Mouse (Mus musculus) subcutaneous adipose tissue, adult 2 months (tissue): ENCODE data around the gene Trem1. TPM values are rescaled to one million over a fixed set of nuclear protein-coding genes. Genes with fewer than 3 reads are reported as not detected.

Experiments
- polyA plus RNA-seq: library from polyadenylated mRNA; depleted of rRNA; stranded (reverse); fragments of >200 nt; gene quantifications from 2 replicates; pipeline ENCODE4 v1.2.3, GENCODE M21; 2012; ENCODE audit warnings: low replicate concordance; rRNA removed

Gene Trem1
- 0.09 TPM in 2 replicates for polyA plus RNA-seq

DNA sequence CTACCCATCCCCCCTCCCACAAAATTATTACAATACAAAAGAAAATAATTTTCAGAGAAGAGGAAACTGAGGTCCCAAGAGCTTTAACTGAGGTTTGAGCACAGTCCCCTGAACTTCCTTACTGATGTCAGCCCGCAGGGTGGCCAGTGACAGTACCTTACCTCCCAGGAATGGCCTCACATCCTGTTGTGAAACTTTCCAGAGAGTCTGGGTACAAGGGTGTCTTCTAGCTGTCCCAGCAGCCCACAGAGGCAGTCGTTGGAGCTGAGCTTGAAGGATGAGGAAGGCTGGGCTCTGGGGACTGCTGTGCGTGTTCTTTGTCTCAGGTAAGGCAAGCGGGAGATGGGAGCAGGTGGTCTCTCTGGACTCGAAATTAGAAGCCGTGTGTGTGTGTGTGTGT is at the start of gene Trem1:
Gene Trem1, plus strand, starts transcription at position 251 of the 400 bp plus-strand sequence.

GRCm38 (mm10) chr17:48247221-48247928 is 14.8 kb downstream of the Trem1 start, which contains the start of gene Trem3:
Gene Trem3 (plus strand): TSS chr17:48247777.

DNA sequence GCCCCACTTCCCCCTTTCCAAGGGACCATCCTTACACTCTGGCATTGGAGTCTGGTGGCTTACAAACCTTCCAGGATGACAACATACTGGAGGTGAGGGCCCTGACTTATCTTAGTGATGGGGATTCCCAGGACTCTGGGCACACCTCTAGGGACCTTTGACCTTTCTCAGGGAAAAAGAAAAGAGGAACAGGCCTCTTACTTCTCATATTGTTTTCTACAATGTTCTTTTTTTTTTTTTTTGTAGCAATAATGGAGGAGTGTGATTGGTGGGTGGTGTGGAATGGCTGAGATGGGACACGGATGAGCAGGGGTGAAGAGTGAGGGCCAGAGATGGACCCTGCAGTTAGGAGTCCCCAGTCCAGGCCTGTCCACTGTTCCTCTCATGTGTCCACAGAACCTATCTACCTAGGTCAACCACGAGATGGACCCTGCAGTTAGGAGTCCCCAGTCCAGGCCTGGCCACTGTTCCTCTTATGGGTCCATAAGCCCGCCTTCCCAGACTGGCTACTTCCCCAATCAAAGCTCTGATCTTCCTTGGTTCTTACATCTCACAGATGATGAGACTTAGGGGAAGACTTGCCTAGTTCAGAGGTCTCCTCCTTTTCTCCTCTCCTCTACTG is 31.3 kb downstream of the Trem1 start, which contains the start of gene Treml4:
Gene Treml4, plus strand, starts transcription at position 555 of the 622 bp plus-strand sequence.

Other genes with a start within 250 kb of the Trem1 start
- not detected in 2 replicates for gene 1700122O11Rik, start 194.5 kb upstream of the Trem1 start, polyA plus RNA-seq
- not detected in 2 replicates for gene 1700067P10Rik, start 143.4 kb upstream of the Trem1 start, polyA plus RNA-seq
- 0.11 and 0.50 TPM in 2 replicates for gene 9830107B12Rik, start 86.5 kb upstream of the Trem1 start, polyA plus RNA-seq
- 0.75 and 1.6 TPM in 2 replicates for gene A530064D06Rik, start 65.5 kb upstream of the Trem1 start, polyA plus RNA-seq
- 0.16 and 0.21 TPM in 2 replicates for gene Trem3, start 15.0 kb downstream of the Trem1 start, polyA plus RNA-seq
- gene Treml4, start 31.5 kb downstream of the Trem1 start, polyA plus RNA-seq, result 0.95 and 1.7 TPM in 2 replicates
- gene Treml2, start 66.7 kb downstream of the Trem1 start, polyA plus RNA-seq, result 0.53 and 2.3 TPM in 2 replicates
- 0.70 and 2.8 TPM in 2 replicates for gene B430306N03Rik, start 83.4 kb downstream of the Trem1 start, polyA plus RNA-seq
- 35.0 and 94.7 TPM in 2 replicates for gene Trem2, start 113.6 kb downstream of the Trem1 start, polyA plus RNA-seq
- gene Treml1, start 127.1 kb downstream of the Trem1 start, polyA plus RNA-seq, result 0.19 and 3.2 TPM in 2 replicates
- gene Nfya, start 177.1 kb downstream of the Trem1 start, polyA plus RNA-seq, result 56.0 and 113 TPM in 2 replicates
- 8.4 and 9.1 TPM in 2 replicates for gene Oard1, start 177.2 kb downstream of the Trem1 start, polyA plus RNA-seq
- not detected in 2 replicates for gene Apobec2, start 200.2 kb downstream of the Trem1 start, polyA plus RNA-seq
- gene Tspo2, start 218.8 kb downstream of the Trem1 start, polyA plus RNA-seq, result 0.41 TPM in 1 of 2 replicates, not detected in the other
- 0.11 and 2.5 TPM in 2 replicates for gene Unc5cl, start 222.1 kb downstream of the Trem1 start, polyA plus RNA-seq